Mouse (Mus musculus) spleen, postnatal 14 days (tissue): ENCODE measurements around the gene Prkacb.
"Not testable (repeated sequence)": the region's sequence is repeated elsewhere in the genome, so short reads cannot be mapped to it uniquely, and the experiment has no call there.

Experiments used
- DNase-seq, 2 experiments: peaks; one replicate each; pipeline ENCODE4 v3.0.0; 2021 to 2022; ENCODE audit warnings: low spot score in 2 of 2

Prkacb gene

GRCm38 (mm10) chr3:146778451-146778850 lies 34.3 kb downstream of the Prkacb start:
- DNase-seq: no peak

DNA sequence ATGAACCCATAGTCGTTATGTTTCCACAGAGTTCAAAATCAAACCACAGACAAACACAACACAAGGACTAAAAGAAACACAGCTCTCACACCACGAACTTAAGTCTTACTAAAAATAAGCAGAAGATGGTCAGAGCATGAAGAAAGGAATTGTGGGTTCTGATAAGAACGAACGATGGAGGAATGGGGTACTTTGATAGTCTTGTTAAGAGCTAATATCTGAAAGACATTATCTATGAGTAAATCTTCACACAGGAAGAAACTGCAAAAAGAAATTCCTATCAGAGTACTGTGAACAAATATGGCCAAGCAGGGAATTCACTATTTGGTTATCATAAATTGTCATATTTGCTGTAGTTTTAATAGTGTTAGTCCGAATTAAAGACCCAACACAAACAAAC lies 36.1 kb downstream of the Prkacb start:
- no peak for DNase-seq

GRCm38 (mm10) chr3:146770853-146771252 lies 41.9 kb downstream of the Prkacb start:
- no peak for DNase-seq

- DNase-seq: no peak
Measured at GRCm38 (mm10) chr3:146769940-146770659, 42.7 kb downstream of the Prkacb start.

GRCm38 (mm10) chr3:146769569-146769939 lies 43.2 kb downstream of the Prkacb start:
- no peak for DNase-seq

GRCm38 (mm10) chr3:146768921-146769320 lies 43.9 kb downstream of the Prkacb start:
- no peak for DNase-seq

GRCm38 (mm10) chr3:146768360-146768759 lies 44.4 kb downstream of the Prkacb start:
- no peak for DNase-seq

DNA sequence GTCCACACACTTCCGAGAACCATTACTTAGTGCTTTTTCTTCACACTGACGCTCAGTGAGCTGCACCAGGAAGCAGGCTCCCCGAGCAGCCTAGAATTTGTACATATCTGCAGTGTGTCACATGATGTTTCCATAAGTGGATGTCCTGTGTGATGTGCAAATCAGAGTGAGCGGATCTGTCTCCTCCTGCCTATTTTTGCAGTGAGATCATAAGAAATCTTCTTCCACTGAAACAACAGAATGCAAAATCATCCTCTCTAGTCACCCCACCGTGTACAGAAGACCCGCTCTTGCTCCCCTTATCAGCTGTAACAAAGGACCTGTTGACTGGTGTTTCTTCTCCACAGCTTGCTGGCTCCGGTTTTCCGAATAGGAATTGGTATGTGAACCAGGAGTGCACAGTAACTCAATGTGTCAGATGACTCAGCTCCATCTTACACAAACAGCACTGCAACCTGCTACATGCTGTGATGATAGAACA lies 46.0 kb downstream of the Prkacb start:
- DNase-seq: no peak

- DNase-seq: no peak
Measured at GRCm38 (mm10) chr3:146766071-146766605, 46.7 kb downstream of the Prkacb start.

GRCm38 (mm10) chr3:146764871-146765529 lies 47.8 kb downstream of the Prkacb start:
- no peak for DNase-seq

GRCm38 (mm10) chr3:146763054-146763453 lies 49.7 kb downstream of the Prkacb start:
- not testable (repeated sequence) for DNase-seq

GRCm38 (mm10) chr3:146761276-146761675 lies 51.5 kb downstream of the Prkacb start:
- DNase-seq: no peak

DNA sequence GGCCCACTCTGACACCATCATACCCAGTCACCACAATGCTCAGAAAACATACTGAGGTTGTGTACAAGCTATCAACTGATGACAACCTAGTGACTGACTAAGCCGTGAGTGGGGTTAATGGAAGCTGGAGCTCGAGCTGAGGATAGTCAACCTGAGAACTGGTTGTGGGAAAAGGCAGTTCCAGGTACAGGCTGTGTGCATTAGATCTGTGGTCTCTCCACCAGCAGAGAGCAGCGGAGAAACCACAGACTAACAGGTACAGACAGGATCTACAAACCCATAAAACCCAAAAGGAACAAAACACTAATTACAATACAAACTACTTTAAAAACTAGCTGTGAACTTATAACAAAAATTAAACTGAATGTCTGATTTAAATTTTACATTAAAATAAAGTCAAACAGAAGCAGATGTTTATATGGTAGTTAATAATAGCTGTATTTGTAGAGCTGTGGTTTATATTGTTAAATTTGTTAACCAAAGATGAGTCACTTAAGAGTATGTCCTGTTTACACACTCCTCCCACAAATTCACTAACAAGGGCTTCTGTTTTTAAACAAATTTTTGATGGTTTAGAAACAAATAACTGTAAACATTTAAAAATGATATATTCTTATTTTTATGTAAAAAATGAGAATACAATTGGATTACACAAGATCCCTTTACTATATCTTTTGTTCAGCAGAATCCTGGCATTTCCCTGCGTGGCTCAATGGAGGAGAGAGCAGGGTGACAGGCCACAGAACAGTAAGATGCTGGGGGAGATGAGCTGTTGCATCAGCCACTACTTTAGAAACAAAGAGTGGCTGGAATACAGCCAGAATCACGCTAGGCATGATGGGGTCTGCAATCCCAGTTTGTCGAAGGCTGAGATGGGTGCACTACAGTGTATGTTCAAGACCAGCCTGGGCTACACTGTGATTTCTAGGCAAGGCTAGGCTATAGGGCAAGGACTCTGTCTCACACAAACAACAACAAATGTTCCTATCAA lies 54.5 kb downstream of the Prkacb start:
- DNase-seq: no peak

- DNase-seq: no peak
Measured at GRCm38 (mm10) chr3:146754270-146754669, 58.5 kb downstream of the Prkacb start.

DNA sequence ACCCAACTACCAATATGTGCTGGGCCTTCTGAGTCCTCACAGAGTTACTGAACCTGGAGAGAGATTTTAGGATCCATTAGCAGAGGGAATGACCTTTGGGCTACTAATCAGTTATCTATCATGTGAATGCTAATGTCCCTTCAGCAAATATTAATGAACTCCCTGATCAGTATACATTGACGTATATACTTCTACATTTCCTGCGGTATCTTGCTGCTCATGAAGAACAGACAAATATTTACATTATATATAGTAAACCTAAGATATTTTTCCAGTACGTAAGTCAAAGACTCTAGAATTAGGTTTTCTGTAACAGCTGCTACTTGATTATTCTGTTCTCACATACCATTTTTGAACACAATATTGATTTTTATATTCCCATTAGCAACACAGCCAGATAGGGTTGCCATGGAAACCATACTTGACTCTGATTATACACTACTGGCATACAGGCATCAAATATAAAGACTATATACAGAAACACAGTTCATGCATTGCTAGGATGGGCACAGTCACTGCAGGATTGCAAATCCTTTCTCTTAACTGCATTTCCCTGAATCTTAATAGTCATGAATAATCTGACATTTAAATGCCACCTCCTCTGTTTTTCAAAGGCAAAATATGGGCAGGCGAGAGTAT lies 71.1 kb downstream of the Prkacb start:
- no peak for DNase-seq

GRCm38 (mm10) chr3:146741158-146741557 lies 71.6 kb downstream of the Prkacb start:
- no peak for DNase-seq

DNA sequence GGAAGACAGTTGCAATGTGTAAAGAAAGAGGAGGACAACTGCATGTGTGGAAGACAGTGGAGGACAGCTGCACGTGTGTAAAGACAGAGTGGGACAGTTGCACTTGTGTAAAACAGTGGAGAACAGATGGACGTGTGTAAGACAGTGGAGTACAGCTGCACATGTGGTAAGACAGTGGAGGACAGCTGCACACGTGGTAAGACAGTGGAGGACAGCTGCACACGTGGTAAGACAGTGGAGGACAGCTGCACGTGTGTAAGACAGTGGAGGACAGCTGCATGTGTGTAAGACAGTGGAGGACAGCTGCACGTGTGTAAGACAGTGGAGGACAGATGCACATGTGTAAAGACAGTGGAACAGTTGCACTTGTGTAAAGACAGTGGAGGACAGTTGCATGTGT lies 76.6 kb downstream of the Prkacb start:
- DNase-seq: not testable (repeated sequence)

GRCm38 (mm10) chr3:146735657-146736056 lies 77.1 kb downstream of the Prkacb start:
- no peak for DNase-seq

DNA sequence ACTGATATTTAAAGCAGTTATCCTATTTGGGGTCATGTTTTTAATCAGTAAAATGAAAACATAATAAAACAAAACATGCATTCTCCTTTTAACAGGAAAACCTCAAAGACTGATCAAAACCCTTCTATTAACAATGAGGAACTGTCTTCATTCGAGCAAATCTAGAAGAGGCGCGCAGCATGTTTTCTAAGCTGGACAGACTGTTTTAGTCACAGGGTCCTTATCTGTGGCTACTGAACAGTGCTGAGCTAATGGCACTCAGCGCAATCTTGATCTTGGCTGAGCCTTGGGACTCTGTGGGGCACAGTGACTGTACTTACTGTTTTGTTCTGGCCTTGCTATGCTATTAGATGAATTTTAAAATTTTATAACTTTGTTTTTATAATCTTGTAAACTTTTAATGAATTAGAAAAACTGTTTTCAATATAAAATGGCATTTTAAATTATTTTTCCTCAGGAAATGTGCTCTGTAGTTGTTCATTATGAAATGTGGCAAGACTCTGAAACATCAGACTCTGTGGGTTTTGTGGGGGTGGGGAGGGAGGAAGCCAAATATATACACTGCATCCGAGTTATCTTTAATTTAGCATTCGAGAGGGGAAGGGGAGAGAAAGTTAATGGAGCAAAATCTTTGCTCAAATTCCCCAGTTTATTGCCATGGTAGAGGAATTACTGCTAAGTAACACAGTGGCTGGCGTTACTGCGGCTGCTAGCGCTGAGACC lies 77.7 kb downstream of the Prkacb start:
- no peak for DNase-seq

GRCm38 (mm10) chr3:146731499-146731898 lies 81.3 kb downstream of the Prkacb start:
- DNase-seq: no peak

DNA sequence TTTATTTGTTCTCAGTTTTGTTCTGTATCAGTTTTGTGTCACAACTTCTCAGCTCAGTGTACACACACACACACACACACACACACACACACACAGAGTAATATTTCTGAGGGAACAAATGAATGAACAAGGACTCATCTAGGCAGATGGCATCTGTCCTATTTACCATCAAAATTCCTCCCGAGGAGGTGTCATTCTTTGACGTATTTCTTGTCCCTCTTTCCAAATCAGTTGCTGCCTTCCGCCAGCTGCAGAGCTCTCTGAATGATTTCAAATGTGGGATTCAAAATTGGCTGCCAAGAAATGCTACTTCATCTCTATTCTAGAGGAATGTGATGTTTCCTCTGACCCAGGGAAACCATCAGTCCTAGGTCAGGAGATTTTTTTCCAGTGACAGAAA lies 89.8 kb downstream of the Prkacb start:
- DNase-seq: no peak
